Mouse (Mus musculus) 416B (cell line): ENCODE results near the gene Dirc2.
A peak's percentile ranks its signal among the peaks of the same experiment; 100 is the strongest.

Experiments used
- DNase-seq: peaks from one replicate; pipeline ENCODE4 v3.0.0; 2011; ENCODE audit warnings: low read depth

Gene Dirc2

GRCm38 (mm10) chr16:35685027-35685426 lies 84.1 kb downstream of the Dirc2 start:
- no peak for DNase-seq

GRCm38 (mm10) chr16:35681327-35682108 lies 87.6 kb downstream of the Dirc2 start:
- DNase-seq = no peak

- peak; percentile 30 for DNase-seq
Observed at GRCm38 (mm10) chr16:35678476-35678875, 90.7 kb downstream of the Dirc2 start.

- peak; percentile 71 for DNase-seq
Observed at GRCm38 (mm10) chr16:35677511-35678113, 91.5 kb downstream of the Dirc2 start.

- DNase-seq = no peak
Observed at GRCm38 (mm10) chr16:35664847-35665246, 104.3 kb downstream of the Dirc2 start.

- DNase-seq = no peak
Observed at GRCm38 (mm10) chr16:35663831-35664414, 105.2 kb downstream of the Dirc2 start.

GRCm38 (mm10) chr16:35660222-35660621 lies 108.9 kb downstream of the Dirc2 start:
- DNase-seq = no peak

GRCm38 (mm10) chr16:35653951-35654350 lies 115.2 kb downstream of the Dirc2 start:
- no peak for DNase-seq

- DNase-seq = no peak
Observed at GRCm38 (mm10) chr16:35652706-35653105, 116.5 kb downstream of the Dirc2 start.

GRCm38 (mm10) chr16:35652206-35652605 lies 117.0 kb downstream of the Dirc2 start:
- DNase-seq = no peak

GRCm38 (mm10) chr16:35648862-35649261 lies 120.3 kb downstream of the Dirc2 start:
- no peak for DNase-seq
